Mouse (Mus musculus): ENCODE measurements around the gene A730049H05Rik. TPM values are rescaled to one million over a fixed set of nuclear protein-coding genes. Genes with fewer than 3 reads are reported as not detected.

A730049H05Rik gene
- total RNA-seq, 2 experiments from 2014 or later = 0.11 TPM; not detected in 1

DNA sequence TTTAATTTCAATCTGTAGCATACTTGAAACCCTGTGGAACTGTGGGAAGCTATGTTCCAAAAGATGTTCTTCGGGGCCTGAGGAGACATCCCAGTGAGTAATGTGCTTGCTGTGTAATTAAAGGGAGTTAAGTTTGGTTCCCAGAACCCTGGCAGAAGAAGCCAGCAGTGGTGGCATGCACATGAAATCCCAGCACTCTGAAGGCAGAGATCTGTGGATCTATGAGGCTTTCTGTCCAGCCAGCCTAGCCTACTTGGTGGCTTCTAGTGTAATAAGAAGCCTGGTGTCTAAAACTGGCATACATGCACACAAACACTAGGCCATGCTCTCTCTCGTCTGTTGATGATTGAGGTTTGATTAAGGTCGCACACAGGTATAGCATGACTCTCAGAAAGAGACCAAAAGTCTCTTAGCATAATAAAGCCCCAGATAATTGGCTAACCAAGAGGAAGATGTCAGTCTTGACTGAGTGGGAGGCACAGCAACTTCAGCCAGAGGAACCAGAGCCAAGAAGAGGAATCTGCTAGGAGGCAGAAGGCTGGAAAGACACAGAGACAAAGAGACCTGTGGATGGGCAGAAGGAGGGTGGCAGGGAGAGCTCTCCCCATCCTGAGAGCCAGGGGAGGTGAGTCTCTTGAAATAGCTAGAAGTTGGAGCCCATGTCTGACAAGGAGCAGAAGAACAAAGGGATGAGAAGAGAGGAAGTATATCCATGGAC lies 11.9 kb upstream of the A730049H05Rik start:
- H3K4me3 ChIP-seq = no peak overlapping the region
- no peak for TF ChIP-seq CTCF (IDR thresholded peaks at IDR 0.05)
- intact Hi-C loops (cut with DNase I) = no loop called here
- no peak overlapping the region for H3K27ac ChIP-seq
- DNase-seq = no peak

DNA sequence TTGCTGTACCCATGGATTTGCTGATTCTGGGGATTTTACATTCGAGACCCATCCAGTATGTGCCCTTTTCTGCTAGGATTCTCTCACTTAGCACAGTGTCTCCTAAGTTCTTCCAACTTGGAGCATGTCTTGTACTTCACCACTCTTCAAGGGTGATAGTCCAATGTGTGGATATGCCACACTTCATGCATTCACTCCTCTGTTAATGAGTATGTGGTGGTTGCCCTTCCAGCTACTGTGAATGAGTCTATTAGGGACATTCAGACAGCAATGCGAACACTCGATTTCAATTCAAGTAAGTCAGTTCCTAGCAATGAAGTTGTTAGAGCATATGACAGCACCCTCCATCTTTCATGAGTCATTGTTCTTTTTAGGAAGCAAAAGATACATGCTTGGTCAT lies 6.5 kb upstream of the A730049H05Rik start:
- Histone ChIP-seq H3K4me3 (no peak overlapping the region), H3K27ac (no peak overlapping the region)
- TF ChIP-seq CTCF (IDR thresholded peaks at IDR 0.05) = no peak
- DNase-seq = no peak
- intact Hi-C loops (cut with DNase I) = no loop called here

DNA sequence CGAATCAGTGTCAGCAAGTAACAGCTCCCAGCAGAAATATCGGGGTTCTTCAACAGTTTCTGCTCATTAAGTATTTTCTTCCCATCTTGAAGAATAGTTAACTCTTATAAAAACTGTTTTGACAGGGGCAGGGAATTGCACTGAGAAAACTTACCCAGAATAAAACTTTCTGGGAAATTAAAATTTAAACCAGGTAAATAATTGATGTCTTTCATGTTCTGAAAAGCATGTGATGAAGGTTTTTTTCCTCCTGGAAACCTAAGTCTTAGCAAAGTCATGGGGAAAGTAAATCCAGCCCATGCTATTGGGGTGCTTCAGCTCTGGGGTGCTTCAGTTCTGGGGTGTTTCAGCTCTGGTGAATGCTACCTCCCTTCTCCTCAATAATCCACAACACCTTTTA lies 5.7 kb upstream of the A730049H05Rik start:
- intact Hi-C loops (cut with DNase I) = no loop called here
- H3K4me3 ChIP-seq = no peak overlapping the region
- no peak overlapping the region for H3K27ac ChIP-seq
- TF ChIP-seq CTCF (IDR thresholded peaks at IDR 0.05) = no peak
- DNase-seq = no peak

DNA sequence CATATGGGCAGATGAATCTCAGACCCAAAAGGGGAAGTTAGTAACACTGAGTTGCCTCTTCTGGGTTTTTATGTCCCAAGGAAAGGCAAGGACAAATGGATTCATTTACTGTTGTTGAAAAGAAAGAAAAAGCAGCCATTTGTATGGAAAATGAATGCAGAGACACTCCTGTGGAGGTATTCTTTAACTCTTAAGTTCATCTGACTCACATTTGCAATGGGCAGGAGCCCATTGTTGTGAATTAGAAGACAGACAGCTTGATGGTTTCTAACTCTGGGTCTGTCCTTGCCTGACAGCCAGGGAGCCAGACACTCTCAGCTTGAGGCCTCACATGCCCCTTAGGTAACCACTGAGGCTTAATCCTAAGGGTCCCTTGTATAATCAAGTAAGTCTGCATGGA lies 4.7 kb upstream of the A730049H05Rik start:
- Histone ChIP-seq H3K27ac (no peak overlapping the region), H3K4me3 (no peak overlapping the region)
- no peak for TF ChIP-seq CTCF (IDR thresholded peaks at IDR 0.05)
- intact Hi-C loops (cut with DNase I) = no loop called here
- no peak for DNase-seq

DNA sequence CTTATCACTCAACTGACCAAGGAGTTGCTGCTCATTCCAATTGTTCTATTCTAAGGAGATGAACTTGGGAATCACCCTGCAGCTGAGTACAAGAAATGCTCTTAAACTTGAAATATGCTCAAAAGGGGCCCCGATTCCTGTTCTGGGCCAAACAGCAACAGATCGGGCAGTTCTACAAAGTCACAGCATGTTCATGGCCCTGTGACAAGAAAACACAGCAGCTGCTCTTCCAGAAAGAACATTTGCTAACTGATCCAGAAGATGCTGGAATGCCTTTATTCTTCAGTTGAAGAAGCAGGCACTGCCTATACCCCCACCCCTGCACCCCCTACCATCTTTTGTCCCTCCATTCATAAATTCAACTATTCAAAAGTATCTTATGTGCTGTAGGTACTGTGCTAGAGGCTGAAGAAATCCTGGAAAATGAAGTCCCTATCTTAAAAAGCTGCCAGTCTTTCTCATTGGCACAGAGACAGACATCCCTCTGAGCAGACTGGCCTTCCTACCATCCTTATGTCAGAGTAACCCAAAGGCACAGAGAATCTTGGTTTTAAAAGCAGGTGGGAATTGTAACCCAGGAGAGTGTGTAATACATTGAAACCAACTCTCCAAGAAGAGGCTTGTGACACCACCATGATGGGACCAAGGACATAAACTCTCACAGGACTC lies 3.4 kb upstream of the A730049H05Rik start:
- Histone ChIP-seq H3K27ac (peak overlapping the region; percentile 1; the same call in 1 of the 2 replicates), H3K4me3 (no peak overlapping the region)
- intact Hi-C loops (cut with DNase I) = no loop called here
- DNase-seq = peak; percentile 19
- no peak for TF ChIP-seq CTCF (IDR thresholded peaks at IDR 0.05)

DNA sequence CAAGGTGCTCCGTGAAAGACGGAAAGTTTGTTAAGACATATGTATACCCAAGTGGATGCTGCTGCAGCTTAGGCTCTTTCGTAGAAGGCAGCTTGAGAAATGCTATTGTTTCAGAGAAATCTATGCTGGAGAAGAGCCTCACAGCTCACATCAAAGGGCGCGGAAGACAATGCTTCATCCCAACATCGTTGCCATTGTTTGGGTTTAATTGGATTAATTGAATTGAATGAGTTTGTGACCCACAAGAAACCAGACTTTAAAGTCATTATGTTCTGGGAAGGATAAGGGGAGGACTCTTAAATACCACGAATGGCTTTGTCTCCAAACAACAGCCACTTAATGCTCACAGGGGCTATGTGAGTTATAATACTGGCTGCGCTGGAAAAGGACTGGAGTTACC lies 1.4 kb downstream of the A730049H05Rik start:
- no peak for DNase-seq
- intact Hi-C loops (cut with DNase I) = no loop called here
- Histone ChIP-seq H3K4me3 (no peak overlapping the region), H3K27ac (no peak overlapping the region)
- no peak for TF ChIP-seq CTCF (IDR thresholded peaks at IDR 0.05)

DNA sequence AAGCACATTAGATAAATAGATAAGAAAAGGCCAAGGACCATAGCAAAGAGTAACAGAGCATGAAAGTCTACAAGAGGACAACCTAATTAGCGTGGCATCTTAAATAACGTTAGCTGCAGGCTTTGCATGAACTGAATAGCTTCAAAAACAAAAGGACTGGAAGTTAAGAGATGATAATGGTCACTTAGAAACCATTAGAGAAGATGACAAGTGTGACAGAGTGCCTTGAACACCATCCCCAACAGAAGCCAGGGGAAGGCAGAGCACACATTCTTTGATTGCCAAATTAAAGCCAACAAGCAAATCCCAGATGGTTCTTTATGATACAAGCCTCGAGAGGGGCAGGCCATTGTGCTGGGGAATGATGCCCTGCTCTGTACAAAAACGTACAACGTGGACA lies 5.3 kb downstream of the A730049H05Rik start:
- H3K27ac ChIP-seq = no peak overlapping the region

DNA sequence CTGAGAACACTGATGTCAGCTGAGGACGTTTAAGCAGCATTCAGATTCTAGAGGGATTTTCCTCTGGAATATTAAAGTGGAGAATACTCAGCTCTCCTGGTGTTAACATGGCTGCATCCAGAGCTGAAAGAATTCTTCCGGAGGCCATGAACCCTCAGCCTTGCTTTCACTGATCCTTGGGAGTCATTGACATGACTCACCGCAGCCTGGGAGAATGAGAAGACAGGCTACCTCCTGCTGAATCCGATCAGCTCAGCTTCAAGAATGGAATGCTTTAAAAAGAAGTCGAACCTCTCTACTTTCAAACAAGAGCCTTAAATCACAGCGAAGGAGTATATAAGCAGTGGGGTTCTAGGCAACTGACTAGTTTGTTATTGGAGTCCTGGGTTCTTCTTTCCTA lies 5.7 kb downstream of the A730049H05Rik start:
- no peak for TF ChIP-seq CTCF (IDR thresholded peaks at IDR 0.05)
- no peak overlapping the region for H3K27ac ChIP-seq
- DNase-seq = no peak
- intact Hi-C loops (cut with DNase I) = no loop called here
- H3K4me3 ChIP-seq = no peak overlapping the region

More for the DNA sequence above, 5.3 kb downstream of the A730049H05Rik start:
- no peak for DNase-seq
- no peak for TF ChIP-seq CTCF (IDR thresholded peaks at IDR 0.05)
- intact Hi-C loops (cut with DNase I) = no loop called here
- H3K4me3 ChIP-seq = no peak overlapping the region

DNA sequence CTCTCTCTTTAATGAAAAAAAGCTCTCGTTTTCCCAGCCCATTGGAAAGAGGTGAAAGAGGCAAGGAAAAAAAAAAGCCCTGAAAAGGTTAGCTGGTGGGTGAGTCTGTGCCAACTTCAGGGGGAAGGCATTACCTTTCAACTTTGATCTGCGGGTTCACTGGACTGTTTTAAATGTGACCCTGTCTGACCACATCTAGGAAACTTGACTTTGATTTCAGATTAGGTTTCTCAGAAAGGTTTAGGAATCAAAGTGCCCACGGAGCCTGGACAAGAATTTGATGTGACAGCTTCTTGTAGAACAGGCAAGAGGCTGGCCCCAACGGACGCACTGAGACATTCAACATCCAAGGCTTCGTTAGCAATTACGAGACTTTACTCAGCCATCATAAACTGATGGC lies 7.7 kb downstream of the A730049H05Rik start:
- H3K27ac ChIP-seq = no peak overlapping the region
- no peak for TF ChIP-seq CTCF (IDR thresholded peaks at IDR 0.05)
- no peak overlapping the region for H3K4me3 ChIP-seq
- DNase-seq = no peak
- intact Hi-C loops (cut with DNase I) = no loop called here

DNA sequence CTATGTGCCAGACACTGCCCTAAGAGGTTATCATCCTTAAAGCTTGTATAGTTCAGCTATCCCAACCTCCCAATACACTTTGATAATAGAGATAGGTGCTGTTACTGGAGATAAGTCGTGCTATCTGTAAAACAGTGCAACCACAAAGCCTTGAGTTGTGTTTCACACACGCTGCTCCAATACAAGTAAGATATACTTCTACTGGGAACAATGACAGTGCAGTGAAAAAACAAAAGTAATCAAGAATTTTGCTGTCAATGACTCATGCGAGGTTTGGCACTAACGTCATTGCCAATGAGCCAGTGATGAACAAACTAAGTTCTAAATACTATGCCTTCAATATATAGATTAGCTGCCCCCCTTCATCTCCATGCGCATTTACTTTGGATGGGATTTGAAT lies 10.3 kb downstream of the A730049H05Rik start:
- no peak overlapping the region for H3K4me3 ChIP-seq
- intact Hi-C loops (cut with DNase I) = no loop called here
- no peak for TF ChIP-seq CTCF (IDR thresholded peaks at IDR 0.05)
- DNase-seq = no peak
- H3K27ac ChIP-seq = no peak overlapping the region

DNA sequence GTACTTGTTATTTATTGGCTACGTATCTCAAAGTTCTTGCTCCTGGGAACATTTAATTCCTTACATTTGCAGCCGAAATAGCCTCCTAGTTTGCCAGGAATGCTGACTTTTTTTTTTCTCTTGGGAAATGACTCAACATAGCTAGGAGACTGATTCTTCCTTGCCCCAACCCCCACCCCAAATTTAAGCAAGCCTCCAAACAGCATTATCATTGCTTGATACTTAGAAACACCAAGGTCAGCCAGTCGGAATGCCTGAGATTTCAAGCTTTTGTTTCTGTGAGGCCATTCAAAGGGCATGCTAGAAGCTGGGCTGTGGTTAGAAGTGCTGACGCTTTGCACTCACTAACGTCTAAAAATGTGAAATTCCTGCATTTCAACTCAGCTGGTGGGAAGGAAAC lies 11.1 kb downstream of the A730049H05Rik start:
- intact Hi-C loops (cut with DNase I) = no loop called here
- DNase-seq = no peak
- H3K4me3 ChIP-seq = no peak overlapping the region
- peak overlapping the region; percentile 36 for H3K27ac ChIP-seq
- no peak for TF ChIP-seq CTCF (IDR thresholded peaks at IDR 0.05)

DNA sequence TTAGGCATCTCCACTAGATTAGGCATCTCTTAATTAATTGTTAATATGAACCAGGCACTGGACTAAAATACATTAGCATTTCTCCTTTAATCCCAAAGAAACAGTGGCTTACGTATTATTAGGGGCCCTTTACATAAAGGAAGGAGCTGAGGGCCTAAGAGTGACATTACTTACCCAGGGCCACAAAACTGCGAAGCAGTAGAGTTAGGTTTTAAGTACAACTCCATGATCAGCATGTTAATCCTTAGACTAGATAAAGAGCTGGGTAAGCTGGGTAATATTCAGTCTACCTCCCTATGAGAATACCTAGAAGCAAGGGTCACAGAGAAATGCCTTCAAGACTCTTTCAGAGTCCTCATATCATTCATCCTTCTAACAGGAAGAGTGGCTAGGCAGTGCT lies 12.9 kb downstream of the A730049H05Rik start:
- TF ChIP-seq CTCF (IDR thresholded peaks at IDR 0.05) = no peak
- intact Hi-C loops (cut with DNase I) = no loop called here

DNA sequence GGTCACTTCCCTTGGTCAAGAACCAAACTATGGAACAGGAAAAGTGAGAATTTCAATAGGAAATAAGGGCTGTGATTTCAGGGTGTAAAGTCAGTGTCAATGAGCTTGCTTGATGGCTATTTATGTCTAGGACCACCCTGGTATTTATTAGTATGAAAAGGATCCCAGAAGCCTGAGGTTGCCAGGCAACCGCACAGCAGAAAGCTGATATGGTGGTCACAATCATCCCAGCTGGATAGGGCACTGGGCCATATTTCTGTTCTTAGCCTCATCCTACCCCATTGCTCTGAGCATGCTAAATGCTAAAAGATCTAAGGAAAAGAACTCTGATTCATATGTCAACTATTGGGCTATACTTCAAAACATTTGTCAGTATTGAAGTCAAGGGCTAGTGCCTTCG lies 14.8 kb downstream of the A730049H05Rik start:
- H3K27ac ChIP-seq = peak overlapping the region; percentile 46; the same call in 1 of the 2 replicates
- no peak for TF ChIP-seq CTCF (IDR thresholded peaks at IDR 0.05)
- H3K4me3 ChIP-seq = no peak overlapping the region
- intact Hi-C loops (cut with DNase I) = no loop called here
- DNase-seq = peak; percentile 39

More for the DNA sequence above, 12.9 kb downstream of the A730049H05Rik start:
- H3K4me3 ChIP-seq = no peak overlapping the region
- no peak overlapping the region for H3K27ac ChIP-seq
- DNase-seq = no peak

DNA sequence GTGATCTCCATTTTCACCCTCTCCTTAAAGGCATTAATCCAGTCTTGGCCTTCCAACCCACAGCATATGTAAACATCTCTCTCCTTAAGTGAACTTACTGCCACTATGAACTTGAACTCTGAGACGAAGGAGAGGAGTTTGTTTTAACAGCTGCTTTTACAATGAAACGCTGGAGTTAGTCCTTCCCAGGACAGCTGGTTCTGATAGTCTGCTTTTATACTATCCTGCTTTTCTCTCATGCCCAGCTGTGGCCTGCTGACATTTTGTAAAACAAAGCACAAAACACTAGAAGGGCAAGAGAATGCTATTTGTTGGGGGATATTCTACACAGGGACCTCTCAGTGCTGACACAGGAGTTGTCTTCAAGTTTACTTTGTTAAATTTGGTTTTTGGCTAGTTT lies 25.7 kb downstream of the A730049H05Rik start:
- no peak for DNase-seq
- no peak overlapping the region for H3K4me3 ChIP-seq
- intact Hi-C loops (cut with DNase I) = no loop called here
- no peak for TF ChIP-seq CTCF (IDR thresholded peaks at IDR 0.05)
- peak overlapping the region; percentile 41 for H3K27ac ChIP-seq

Measured in gastrocnemius, adult 2 months (tissue).